Mouse (Mus musculus) retina, adult 2 months (tissue): ENCODE measurements around the gene Flvcr2.
A peak's percentile ranks its signal among the peaks of the same experiment; 100 is the strongest.

Source experiments
- DNase-seq: peaks from one replicate; pipeline ENCODE4 v3.0.0-alpha.2; 2012; ENCODE audit warnings: low read depth, low spot score

Flvcr2 gene

DNA sequence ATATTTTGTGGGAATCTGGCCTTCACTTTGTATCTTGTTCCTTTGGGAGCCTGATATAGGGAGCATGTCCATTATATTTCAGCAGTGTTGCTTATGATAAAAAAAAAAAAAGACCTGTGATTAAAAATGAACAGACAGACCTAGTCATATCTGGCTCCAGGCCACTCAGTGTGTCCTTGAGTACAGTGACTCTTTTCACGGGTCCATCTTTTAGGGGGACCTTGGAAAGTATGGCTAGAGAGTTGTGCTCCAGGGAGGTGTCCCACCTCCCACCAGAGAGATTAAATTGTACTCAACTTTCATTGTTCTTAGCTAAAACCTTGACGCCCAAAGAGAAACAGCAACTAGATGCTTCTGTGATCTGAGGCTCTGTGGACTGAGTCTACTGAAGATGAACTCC lies 47.8 kb downstream of the Flvcr2 start:
- DNase-seq: no peak

DNA sequence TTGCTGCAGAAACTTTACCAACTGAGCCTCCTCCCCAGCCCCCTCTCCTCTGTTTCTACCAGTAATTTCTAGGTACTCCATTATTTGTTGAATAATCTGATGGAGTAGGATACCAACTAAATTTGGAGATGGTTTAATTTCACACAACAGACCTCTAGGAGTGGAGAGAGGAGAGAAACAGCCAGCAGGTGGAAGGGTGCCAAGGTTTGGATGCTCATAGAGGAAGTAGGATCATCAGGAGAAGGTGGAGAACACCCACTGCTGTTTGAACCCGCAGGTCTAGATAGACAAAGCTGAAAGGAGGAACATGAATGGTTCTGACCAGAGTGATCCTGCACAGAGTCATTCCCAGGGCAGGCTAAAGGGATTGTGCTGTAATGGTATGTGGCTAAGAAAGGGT lies 49.2 kb downstream of the Flvcr2 start:
- no peak for DNase-seq

DNA sequence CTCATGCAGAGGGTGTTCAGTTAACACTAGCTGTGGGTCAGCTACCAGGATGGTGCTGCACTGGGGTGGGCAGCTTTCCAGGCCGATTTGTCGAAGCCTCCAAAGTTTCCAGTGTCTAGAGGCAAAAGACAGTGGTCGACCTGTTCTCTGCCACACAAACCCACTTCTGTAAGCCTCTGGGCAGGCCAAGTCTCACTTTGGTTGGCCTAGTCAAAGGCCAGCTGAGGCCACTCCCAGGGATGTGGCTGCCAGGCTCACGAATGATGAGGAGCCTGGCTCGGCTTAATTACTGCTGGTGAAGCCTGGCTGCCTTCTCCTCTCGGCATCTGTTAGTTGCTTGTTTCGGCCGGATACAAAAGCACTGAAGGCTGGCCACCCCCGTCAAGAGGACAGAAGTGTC lies 53.7 kb downstream of the Flvcr2 start:
- no peak for DNase-seq

DNA sequence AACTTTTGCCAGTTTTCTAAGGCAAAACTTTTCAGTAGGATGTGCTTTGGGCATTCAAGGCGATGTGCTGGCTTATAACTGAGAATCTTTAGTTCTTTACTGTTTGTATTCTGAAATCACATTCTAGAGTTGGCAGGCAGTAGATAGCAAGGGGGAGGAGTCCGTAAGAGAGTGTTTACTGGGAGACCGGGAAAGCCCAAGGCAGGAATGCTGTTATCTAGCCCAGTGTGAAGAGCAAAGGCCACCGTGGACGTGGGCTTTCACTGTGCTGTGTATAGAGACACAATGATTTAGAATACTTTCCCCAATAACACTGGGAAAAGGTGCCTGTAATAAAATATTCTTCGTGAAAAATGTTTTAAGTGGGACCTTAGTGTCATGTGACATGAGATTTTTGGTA lies 63.4 kb downstream of the Flvcr2 start:
- DNase-seq: no peak

GRCm38 (mm10) chr12:85810959-85811358 lies 64.6 kb downstream of the Flvcr2 start:
- no peak for DNase-seq

GRCm38 (mm10) chr12:85811676-85812075 lies 65.3 kb downstream of the Flvcr2 start:
- no peak for DNase-seq

GRCm38 (mm10) chr12:85813599-85813998 lies 67.3 kb downstream of the Flvcr2 start:
- DNase-seq: no peak

DNA sequence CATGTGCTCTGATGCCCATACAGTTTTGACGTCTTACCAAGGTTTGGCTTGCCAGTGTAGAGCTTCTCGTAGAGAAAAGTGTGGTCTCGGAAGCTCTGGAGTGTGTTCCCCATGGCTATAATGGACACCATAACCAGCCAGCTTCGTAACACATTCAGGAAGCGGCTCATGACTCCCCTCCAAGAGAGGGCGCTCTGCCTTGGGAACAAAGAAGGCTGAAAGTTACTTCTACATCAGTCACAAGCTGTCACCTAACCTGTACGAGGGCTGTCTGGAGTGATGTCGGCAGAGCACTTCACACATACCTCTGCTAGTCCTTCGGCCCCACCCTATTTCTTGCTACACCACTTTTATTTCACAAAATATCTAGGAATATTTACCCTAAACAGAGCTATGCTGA lies 75.7 kb downstream of the Flvcr2 start:
- no peak for DNase-seq

GRCm38 (mm10) chr12:85824438-85825264 lies 78.3 kb downstream of the Flvcr2 start, which contains the start of the genes Erg28 and Ttll5:
Gene Erg28, minus strand, starts transcription at chr12:85824550.
Gene Ttll5, plus strand, starts transcription at chr12:85824659.
- DNase-seq: peak; percentile 89

DNA sequence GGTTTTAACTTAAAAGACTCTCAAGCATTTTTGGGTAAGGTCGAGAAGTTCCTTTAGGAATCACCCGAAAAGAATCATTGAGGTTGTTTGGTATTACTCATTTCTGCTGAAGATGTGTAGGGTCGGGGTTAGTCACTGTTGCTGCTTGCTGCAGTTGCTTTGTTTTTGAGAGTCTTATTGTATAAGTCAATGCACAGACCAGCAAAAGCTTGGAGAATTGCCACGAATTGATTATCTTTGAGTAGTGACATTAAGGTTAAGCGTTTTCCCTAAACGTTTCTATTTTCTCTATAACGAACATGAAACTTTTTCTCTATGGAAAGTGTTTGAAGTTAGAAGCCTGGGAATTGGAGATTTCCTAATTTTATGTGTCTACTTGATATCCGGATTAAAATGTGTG lies 79.0 kb downstream of the Flvcr2 start:
- no peak for DNase-seq

- no peak for DNase-seq
Measured at GRCm38 (mm10) chr12:85825822-85826221, 79.5 kb downstream of the Flvcr2 start.

- no peak for DNase-seq
Measured at GRCm38 (mm10) chr12:85828856-85829255, 82.5 kb downstream of the Flvcr2 start.

GRCm38 (mm10) chr12:85829866-85830265 lies 83.5 kb downstream of the Flvcr2 start:
- DNase-seq: no peak

GRCm38 (mm10) chr12:85830691-85831090 lies 84.4 kb downstream of the Flvcr2 start:
- no peak for DNase-seq

DNA sequence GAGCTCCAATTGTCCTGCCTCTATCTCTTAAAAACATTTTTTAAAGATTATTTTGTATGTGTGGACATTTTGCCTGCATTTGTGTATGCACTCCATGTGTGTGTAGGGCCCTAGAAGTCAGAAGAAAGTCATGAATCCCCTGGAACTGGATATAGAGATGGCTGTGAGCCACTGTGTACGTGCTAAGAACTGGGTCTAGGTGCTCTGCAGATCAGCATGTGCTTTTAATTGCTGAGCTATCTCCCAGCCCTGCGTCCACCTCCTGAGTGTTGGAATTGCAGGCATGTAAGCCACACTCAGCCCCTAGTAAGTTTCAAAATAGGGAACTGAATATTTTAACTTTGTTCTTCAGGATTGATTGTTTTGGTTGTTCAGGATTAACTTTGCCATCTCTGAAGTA lies 88.2 kb downstream of the Flvcr2 start:
- DNase-seq: no peak

- no peak for DNase-seq
Measured at GRCm38 (mm10) chr12:85837765-85838164, 91.4 kb downstream of the Flvcr2 start.

DNA sequence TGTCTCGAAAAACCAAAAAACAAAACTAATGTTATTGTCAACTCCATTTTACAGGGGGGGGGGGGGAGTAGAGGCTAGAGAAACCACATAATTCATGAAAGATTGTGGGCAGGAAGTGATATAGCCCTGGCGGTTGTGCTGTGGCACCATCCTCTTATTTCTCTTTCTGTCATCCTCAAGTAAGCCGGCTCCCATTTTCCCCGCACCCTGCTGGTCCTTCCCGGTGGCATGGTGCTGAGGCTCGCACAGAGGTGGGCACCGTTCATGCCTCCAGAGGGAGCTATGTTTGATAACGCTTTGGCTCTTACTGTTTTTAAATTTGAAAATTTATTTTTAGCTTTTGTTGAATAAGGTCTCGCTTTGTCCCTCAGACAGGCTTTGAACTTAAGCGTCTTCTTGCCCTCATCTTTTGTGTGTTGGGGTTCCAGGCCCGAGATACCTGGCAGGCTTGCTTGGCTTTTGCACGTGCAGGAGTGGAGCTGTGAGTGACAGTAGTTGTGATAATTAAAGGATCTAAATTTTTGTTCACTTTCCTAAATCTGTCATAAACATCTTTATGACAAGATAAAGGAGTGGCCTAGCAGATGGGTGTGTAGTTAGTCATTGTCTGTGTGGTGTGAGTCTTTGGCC lies 93.1 kb downstream of the Flvcr2 start:
- DNase-seq: no peak

DNA sequence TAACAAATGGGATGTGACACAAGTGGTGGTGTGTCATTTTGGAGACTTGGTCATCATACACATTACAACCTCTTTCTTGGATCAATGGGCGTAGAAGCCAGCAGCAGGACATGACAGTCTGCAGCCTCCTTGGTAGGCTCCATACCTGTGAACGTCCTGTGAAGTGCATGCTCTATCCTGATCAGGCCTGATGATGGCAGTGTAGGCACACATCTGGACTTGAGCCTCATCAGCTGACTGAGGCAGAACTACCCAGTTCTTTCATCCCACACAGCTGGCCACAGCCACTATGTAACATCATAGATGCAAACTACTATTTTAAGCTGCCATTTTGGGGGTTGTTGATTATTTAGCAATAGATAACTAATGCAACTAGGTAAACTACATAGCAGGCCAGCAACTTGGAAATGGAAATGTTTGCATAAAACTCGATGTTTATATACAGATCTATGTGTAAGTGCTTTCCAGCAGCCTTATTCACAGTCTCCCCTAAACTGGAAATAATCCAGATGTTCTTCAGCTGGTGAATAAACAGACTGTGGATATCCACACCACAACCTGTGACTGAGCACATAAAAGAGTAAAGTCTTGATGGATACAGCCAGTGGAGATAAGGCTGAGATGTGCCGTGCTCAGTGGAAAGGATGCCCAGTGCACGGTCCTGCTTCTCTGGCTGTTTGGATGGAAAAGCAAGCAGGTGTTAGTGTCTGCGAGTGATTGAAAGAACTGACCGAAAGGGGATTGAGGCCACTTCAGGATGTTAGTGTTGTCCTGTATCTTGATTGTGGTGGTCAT lies 102.0 kb downstream of the Flvcr2 start:
- DNase-seq: no peak

DNA sequence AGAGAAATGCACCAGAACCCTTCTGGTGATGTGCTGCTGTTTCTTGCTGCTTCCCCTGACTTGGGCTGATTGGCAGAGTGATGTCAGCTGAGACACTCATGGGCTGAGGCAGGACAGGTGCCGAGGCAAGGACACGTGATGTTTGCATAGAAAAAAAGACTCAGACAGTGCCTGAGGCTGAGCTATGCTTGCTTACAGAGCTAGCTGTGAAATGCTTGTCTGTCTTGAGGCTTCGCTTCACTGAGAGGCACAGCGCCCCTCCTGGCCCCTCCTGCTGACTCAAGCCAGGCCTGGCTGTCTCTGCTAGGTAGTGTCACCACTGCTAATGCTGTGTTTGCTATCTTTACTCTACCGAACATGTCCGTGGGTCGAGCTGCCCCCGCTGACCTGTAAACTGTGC lies 104.3 kb downstream of the Flvcr2 start:
- DNase-seq: no peak

DNA sequence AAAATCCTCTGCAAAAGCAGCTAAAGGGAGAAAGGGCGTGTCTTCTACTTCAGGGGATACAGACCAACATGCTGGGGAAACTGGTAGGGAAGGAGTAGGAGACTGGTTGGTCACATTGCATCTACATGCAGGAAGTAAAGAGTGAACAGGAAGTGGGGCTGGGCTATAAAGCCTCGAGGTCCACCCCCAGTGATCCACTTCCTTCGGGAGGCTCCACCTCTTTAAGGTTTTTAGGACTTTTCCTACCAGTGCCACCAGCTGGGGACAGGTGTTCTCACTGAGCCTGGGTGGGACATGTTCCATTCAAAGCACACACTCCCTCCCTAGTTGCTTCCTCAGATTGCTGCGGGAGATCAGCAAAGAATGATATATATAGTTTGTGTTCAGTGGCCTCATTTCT lies 107.5 kb downstream of the Flvcr2 start:
- DNase-seq: no peak

- DNase-seq: no peak
Measured at GRCm38 (mm10) chr12:85854271-85854670, 107.9 kb downstream of the Flvcr2 start.

- no peak for DNase-seq
Measured at GRCm38 (mm10) chr12:85857300-85857699, 111.0 kb downstream of the Flvcr2 start.
